Mouse (Mus musculus): ENCODE data around the gene Alx3. TPM values are rescaled to one million over a fixed set of nuclear protein-coding genes. Genes with fewer than 3 reads are reported as not detected.

Gene Alx3
- polyA plus RNA-seq, 1 experiment from 2014 or later = 0.09 TPM

DNA sequence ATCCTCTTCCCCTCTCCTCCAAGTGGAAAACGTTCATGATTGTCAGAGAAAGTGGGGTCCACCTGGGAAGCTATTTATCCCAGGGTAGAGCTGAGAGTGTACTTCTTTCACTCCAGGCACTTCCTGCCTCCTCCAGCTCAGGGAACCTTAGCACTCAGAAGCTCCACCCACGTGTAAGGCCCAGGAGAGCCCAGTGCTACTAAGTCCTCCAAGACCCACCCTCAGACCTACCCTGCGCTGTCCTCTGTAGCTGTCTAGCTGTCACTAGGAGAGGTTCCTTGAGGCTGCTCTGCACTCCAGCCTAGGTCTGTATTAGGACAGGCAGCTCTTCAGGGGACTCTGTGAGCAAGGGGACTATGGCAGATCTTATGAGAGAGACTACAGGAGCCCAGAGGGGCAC is 36.1 kb upstream of the Alx3 start:
- Histone ChIP-seq H3K27me3 (ENCODE audit: insufficient read depth, low read length) (peaks cover 6% of the 10 kb centered on the region; the same call in 1 of the 2 replicates), H3K36me3 (ENCODE audit: insufficient read depth, low read length) (no peaks in the 10 kb centered on the region), H3K9me3 (replicated peaks; ENCODE audit: low read length) (no peaks in the 10 kb centered on the region), H3K4me1 (replicated peaks; ENCODE audit: insufficient read depth, low read length) (no peaks in the 10 kb centered on the region), H3K4me3 (replicated peaks; ENCODE audit: low read depth, low read length) (no peak overlapping the region), H3K9ac (ENCODE audit: low read depth, low read length) (no peak overlapping the region), H3K27ac (no peak overlapping the region), H3K4me2 (ENCODE audit: low read length) (no peak overlapping the region)
- ATAC-seq (replicated peaks; ENCODE audit: low FRiP score, low read depth) (0 out of 2 replicates have a peak, but pooled peaks have one; percentile 23), DNase-seq (ENCODE audit: low spot score) (no peak)
- no peak for TF ChIP-seq CTCF (IDR thresholded peaks at IDR 0.05; ENCODE audit: low read depth)
- WGBS = 30% methylated on average over 3 of the region's 3 CpGs

DNA sequence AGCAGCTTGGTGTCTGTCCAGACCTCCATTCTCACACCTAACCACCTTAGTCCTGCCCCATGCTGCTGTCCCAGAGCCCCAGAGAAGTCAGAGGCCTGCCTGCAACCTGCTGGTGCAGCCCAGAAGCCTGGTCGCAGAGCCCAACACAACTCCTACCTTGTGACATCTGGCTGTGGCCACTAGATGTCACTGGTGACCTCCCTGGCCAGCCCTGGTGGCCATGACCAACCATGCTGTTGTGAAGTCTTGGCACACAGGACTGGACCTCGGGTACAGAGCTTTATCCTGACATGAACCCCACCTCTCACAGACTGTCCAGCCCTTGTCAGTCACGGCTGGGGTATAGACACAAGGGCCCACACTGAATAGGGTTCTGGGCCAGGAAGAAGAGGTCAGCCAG is 35.6 kb upstream of the Alx3 start:
- ATAC-seq (replicated peaks; ENCODE audit: low FRiP score, low read depth) = peak; percentile 81
- peaks cover 6% of the 10 kb centered on the region; the same call in 1 of the 2 replicates for H3K27me3 ChIP-seq (ENCODE audit: insufficient read depth, low read length)
- H3K4me2 ChIP-seq (ENCODE audit: low read length) = no peak overlapping the region
- DNase-seq (ENCODE audit: low spot score) = peak; percentile 78
- 8% methylated on average over 3 of the region's 3 CpGs for WGBS
- H3K36me3 ChIP-seq (ENCODE audit: insufficient read depth, low read length) = no peaks in the 10 kb centered on the region
- peak; percentile 89 for TF ChIP-seq CTCF (IDR thresholded peaks at IDR 0.05; ENCODE audit: low read depth)
- no peak overlapping the region for H3K4me3 ChIP-seq (replicated peaks; ENCODE audit: low read depth, low read length)
- no peak overlapping the region for H3K9ac ChIP-seq (ENCODE audit: low read depth, low read length)
- no peaks in the 10 kb centered on the region for H3K4me1 ChIP-seq (replicated peaks; ENCODE audit: insufficient read depth, low read length)
- no peaks in the 10 kb centered on the region for H3K9me3 ChIP-seq (replicated peaks; ENCODE audit: low read length)
- H3K27ac ChIP-seq = no peak overlapping the region

DNA sequence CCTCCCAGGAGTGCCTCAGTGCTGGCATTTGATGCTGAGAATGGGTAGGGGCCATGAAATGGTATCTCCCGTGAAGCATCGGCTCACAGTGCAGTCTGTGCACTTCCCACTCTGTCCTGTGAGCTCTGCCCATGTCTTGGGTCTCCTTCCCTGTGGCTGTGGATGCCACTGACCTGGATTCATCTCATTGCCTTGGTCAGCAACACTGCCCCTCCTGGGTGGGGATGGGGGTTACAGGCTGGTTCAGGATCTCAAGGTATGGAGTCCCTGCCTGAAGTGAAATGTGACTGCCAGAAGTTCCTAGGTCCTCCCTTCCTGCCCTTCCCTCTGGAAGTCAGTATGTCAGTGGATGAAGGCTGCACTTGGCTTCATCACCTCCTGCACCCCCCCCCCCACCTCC is 32.7 kb upstream of the Alx3 start:
- H3K4me2 ChIP-seq (ENCODE audit: low read length) = no peak overlapping the region
- ATAC-seq (replicated peaks; ENCODE audit: low FRiP score, low read depth) = 0 out of 2 replicates have a peak, but pooled peaks have one; percentile 9
- no peak overlapping the region for H3K9ac ChIP-seq (ENCODE audit: low read depth, low read length)
- no peaks in the 10 kb centered on the region for H3K4me1 ChIP-seq (replicated peaks; ENCODE audit: insufficient read depth, low read length)
- H3K9me3 ChIP-seq (replicated peaks; ENCODE audit: low read length) = no peaks in the 10 kb centered on the region
- TF ChIP-seq CTCF (IDR thresholded peaks at IDR 0.05; ENCODE audit: low read depth) = 0 out of 2 replicates have a peak, but pooled peaks have one; percentile 13
- no peak for DNase-seq (ENCODE audit: low spot score)
- H3K27ac ChIP-seq = no peak overlapping the region
- no peaks in the 10 kb centered on the region for H3K36me3 ChIP-seq (ENCODE audit: insufficient read depth, low read length)
- 44% methylated on average over 2 of the region's 2 CpGs for WGBS
- H3K27me3 ChIP-seq (ENCODE audit: insufficient read depth, low read length) = peaks cover 14% of the 10 kb centered on the region; the same call in 1 of the 2 replicates
- H3K4me3 ChIP-seq (replicated peaks; ENCODE audit: low read depth, low read length) = no peak overlapping the region

DNA sequence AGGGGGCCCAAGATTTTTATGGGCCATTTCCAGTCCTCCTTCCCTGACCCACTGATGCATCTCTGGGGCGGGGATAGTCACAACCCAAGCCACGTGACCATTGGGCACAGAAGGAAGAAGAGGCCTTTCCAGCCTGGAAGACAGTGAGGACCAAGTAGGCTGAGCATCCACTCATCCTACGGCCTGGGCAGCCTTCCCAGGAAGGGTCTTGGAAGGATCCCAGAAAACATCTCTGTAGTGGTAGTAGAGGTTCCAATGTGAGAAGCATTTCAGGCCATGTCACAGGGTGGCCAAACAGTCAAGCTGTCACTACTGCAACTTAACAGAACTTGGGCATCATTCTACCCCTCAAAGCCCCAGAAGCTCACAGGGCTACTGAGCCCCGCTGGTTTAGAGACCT is 32.2 kb upstream of the Alx3 start:
- Histone ChIP-seq H3K9ac (ENCODE audit: low read depth, low read length) (no peak overlapping the region), H3K36me3 (ENCODE audit: insufficient read depth, low read length) (no peaks in the 10 kb centered on the region), H3K4me3 (replicated peaks; ENCODE audit: low read depth, low read length) (no peak overlapping the region), H3K9me3 (replicated peaks; ENCODE audit: low read length) (no peaks in the 10 kb centered on the region), H3K4me1 (replicated peaks; ENCODE audit: insufficient read depth, low read length) (no peaks in the 10 kb centered on the region), H3K4me2 (ENCODE audit: low read length) (no peak overlapping the region), H3K27me3 (ENCODE audit: insufficient read depth, low read length) (peaks cover 14% of the 10 kb centered on the region; the same call in 1 of the 2 replicates), H3K27ac (no peak overlapping the region)
- TF ChIP-seq CTCF (IDR thresholded peaks at IDR 0.05; ENCODE audit: low read depth) = no peak
- DNase-seq (ENCODE audit: low spot score) = no peak
- ATAC-seq (replicated peaks; ENCODE audit: low FRiP score, low read depth) = no peak
- WGBS = 51% methylated on average over 4 of the region's 4 CpGs

DNA sequence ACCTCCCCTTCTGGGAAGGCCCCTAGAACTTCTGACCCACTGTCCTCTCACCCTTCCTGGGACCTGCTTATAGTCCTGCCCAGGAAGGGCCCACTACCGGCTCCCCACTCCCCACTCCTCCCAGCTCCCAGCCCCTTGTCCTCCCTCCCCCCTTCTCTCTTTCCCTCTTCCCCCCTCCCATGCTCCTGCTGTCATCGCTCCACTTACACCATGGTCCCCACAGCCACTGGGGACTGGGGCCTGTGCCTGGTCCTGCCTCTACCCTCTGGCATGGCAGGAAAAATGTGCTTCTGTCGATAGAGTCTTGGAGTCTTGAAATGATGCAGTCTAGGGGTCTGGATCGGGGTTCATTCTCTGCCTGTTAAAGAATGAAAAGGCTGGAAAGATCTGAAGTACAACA is 31.0 kb upstream of the Alx3 start:
- H3K4me3 ChIP-seq (replicated peaks; ENCODE audit: low read depth, low read length) = no peak overlapping the region
- no peak overlapping the region for H3K4me2 ChIP-seq (ENCODE audit: low read length)
- H3K27me3 ChIP-seq (ENCODE audit: insufficient read depth, low read length) = peaks cover 10% of the 10 kb centered on the region; the same call in 1 of the 2 replicates
- no peak for TF ChIP-seq CTCF (IDR thresholded peaks at IDR 0.05; ENCODE audit: low read depth)
- H3K9me3 ChIP-seq (replicated peaks; ENCODE audit: low read length) = no peaks in the 10 kb centered on the region
- no peak for ATAC-seq (replicated peaks; ENCODE audit: low FRiP score, low read depth)
- 45% methylated on average over 4 of the region's 4 CpGs for WGBS
- no peak overlapping the region for H3K9ac ChIP-seq (ENCODE audit: low read depth, low read length)
- DNase-seq (ENCODE audit: low spot score) = no peak
- no peak overlapping the region for H3K27ac ChIP-seq
- no peaks in the 10 kb centered on the region for H3K36me3 ChIP-seq (ENCODE audit: insufficient read depth, low read length)
- no peaks in the 10 kb centered on the region for H3K4me1 ChIP-seq (replicated peaks; ENCODE audit: insufficient read depth, low read length)

DNA sequence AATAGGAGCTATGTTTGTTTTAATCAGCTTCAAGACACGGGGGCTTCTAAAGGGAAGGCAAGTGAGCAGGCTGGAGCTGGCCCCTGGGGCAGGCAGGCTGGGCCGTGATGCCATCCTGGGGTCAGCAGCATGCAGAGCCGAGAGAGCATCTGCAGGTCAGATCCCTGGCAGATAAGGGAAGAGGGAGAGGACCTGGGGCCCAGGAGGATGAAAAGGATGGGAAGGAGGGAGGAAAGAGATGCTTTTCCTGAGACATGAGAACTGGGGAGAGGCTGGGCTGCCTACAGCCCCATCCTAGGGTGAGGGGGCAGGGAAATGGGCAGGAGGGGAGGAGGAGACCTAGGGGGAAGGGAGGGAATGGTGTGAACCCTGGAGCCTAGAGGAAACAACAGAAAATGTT is 29.5 kb upstream of the Alx3 start:
- Histone ChIP-seq H3K4me2 (ENCODE audit: low read length) (no peak overlapping the region), H3K9me3 (replicated peaks; ENCODE audit: low read length) (no peaks in the 10 kb centered on the region), H3K4me3 (replicated peaks; ENCODE audit: low read depth, low read length) (no peak overlapping the region), H3K36me3 (ENCODE audit: insufficient read depth, low read length) (no peaks in the 10 kb centered on the region), H3K27me3 (ENCODE audit: insufficient read depth, low read length) (peaks cover 11% of the 10 kb centered on the region; the same call in 1 of the 2 replicates), H3K4me1 (replicated peaks; ENCODE audit: insufficient read depth, low read length) (no peaks in the 10 kb centered on the region), H3K27ac (no peak overlapping the region), H3K9ac (ENCODE audit: low read depth, low read length) (no peak overlapping the region)
- TF ChIP-seq CTCF (IDR thresholded peaks at IDR 0.05; ENCODE audit: low read depth) = no peak
- DNase-seq (ENCODE audit: low spot score) = no peak
- ATAC-seq (replicated peaks; ENCODE audit: low FRiP score, low read depth) = no peak
- 29% methylated on average over 3 of the region's 3 CpGs for WGBS

DNA sequence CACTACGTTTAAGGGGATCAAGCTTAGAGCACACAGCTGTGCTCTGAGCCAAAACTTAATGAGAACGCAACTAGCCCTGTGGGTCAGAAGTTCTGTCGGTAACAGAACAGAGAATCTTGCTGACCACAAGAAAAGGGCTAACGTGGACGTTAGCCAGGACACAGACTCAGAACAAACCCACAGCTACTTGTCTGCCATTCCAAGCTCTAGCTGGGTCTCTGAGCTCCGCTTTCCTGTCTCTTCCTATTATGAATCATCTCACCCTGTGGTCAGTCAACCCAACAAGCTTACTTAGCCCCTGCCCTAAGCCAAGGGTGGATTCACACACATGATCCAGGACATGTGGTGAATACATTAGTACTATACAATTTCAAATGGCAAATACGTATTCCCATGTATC is 27.1 kb upstream of the Alx3 start:
- H3K27me3 ChIP-seq (ENCODE audit: insufficient read depth, low read length) = peaks cover 11% of the 10 kb centered on the region; the same call in 1 of the 2 replicates
- H3K4me3 ChIP-seq (replicated peaks; ENCODE audit: low read depth, low read length) = no peak overlapping the region
- DNase-seq (ENCODE audit: low spot score) (no peak), ATAC-seq (replicated peaks; ENCODE audit: low FRiP score, low read depth) (no peak)
- H3K9ac ChIP-seq (ENCODE audit: low read depth, low read length) = no peak overlapping the region
- no peaks in the 10 kb centered on the region for H3K4me1 ChIP-seq (replicated peaks; ENCODE audit: insufficient read depth, low read length)
- no peak overlapping the region for H3K4me2 ChIP-seq (ENCODE audit: low read length)
- no peak for TF ChIP-seq CTCF (IDR thresholded peaks at IDR 0.05; ENCODE audit: low read depth)
- H3K9me3 ChIP-seq (replicated peaks; ENCODE audit: low read length) = no peaks in the 10 kb centered on the region
- no peak overlapping the region for H3K27ac ChIP-seq
- no peaks in the 10 kb centered on the region for H3K36me3 ChIP-seq (ENCODE audit: insufficient read depth, low read length)
- WGBS = 66% methylated on average over 7 of the region's 7 CpGs
